Mouse (Mus musculus): ENCODE results near the gene Klkb1. TPM values are rescaled to one million over a fixed set of nuclear protein-coding genes. Genes with fewer than 3 reads are reported as not detected.

Klkb1 gene
- total and polyA plus RNA-seq, 3 experiments, result 0.04 TPM; not detected in 2

GRCm38 (mm10) chr8:45264918-45265317, 29.7 kb downstream of the Klkb1 start:
- dilution Hi-C loops (cut with MboI; ENCODE audit: extremely low pct_ligation_motif_present, extremely low pct_unique_long_range_greater_than_20kb, low sequenced_read_pairs), result no loop called here
- in situ Hi-C loops (cut with MboI; ENCODE audit: low pct_ligation_motif_present, low pct_unique_long_range_greater_than_20kb, low sequenced_read_pairs), result no loop called here
- TF ChIP-seq RAD21 (IDR thresholded peaks at IDR 0.05; ENCODE audit: low read depth, low read length), result no peak
- TF ChIP-seq MAFK (IDR thresholded peaks at IDR 0.05; ENCODE audit: insufficient replicate concordance, low read length), result no peak
- H3K4me2 ChIP-seq (ENCODE audit: insufficient read depth, low read depth, poor library complexity, severe bottlenecking), result no peak overlapping the region
- no peaks in the 10 kb centered on the region for H3K27me3 ChIP-seq (replicated peaks)
- no peak for DNase-seq (ENCODE audit: extremely low read depth)
- no peaks in the 10 kb centered on the region for H3K4me1 ChIP-seq (ENCODE audit: control insufficient read depth in 1 of 2, insufficient read depth in 2 of 2)
- peaks cover 22% of the 10 kb centered on the region for H3K9me3 ChIP-seq (replicated peaks; ENCODE audit: low read length)
- no peaks in the 10 kb centered on the region for H3K79me2 ChIP-seq (replicated peaks; ENCODE audit: control insufficient read depth, extremely low read depth, insufficient read depth, poor library complexity, severe bottlenecking)
- no peak overlapping the region for H3K9ac ChIP-seq (ENCODE audit: insufficient read depth, low read depth)
- H3K4me3 ChIP-seq (replicated peaks in 1 of 3; ENCODE audit: low read depth in 2 of 3, low read length in 2 of 3, poor library complexity in 1 of 3), result no peak overlapping the region
- no peak overlapping the region for H3K27ac ChIP-seq (ENCODE audit: insufficient read depth, low read depth)
- H3K36me3 ChIP-seq (replicated peaks in 1 of 2; ENCODE audit: control insufficient read depth in 1 of 2, insufficient read depth in 1 of 2, low read length in 1 of 2), result no peaks in the 10 kb centered on the region

- no peaks in the 10 kb centered on the region for H3K79me2 ChIP-seq (replicated peaks; ENCODE audit: control insufficient read depth, extremely low read depth, insufficient read depth, poor library complexity, severe bottlenecking)
- no peak overlapping the region for H3K27ac ChIP-seq (ENCODE audit: insufficient read depth, low read depth)
- no peak overlapping the region for H3K4me2 ChIP-seq (ENCODE audit: insufficient read depth, low read depth, poor library complexity, severe bottlenecking)
- no peak overlapping the region for H3K9ac ChIP-seq (ENCODE audit: insufficient read depth, low read depth)
- no peak for DNase-seq (ENCODE audit: extremely low read depth)
- no peak overlapping the region for H3K4me3 ChIP-seq (replicated peaks in 1 of 3; ENCODE audit: low read depth in 2 of 3, low read length in 2 of 3, poor library complexity in 1 of 3)
- peaks cover 17% of the 10 kb centered on the region for H3K9me3 ChIP-seq (replicated peaks; ENCODE audit: low read length)
- dilution Hi-C loops (cut with MboI; ENCODE audit: extremely low pct_ligation_motif_present, extremely low pct_unique_long_range_greater_than_20kb, low sequenced_read_pairs) (no loop called here), in situ Hi-C loops (cut with MboI; ENCODE audit: low pct_ligation_motif_present, low pct_unique_long_range_greater_than_20kb, low sequenced_read_pairs) (no loop called here)
- H3K4me1 ChIP-seq (ENCODE audit: control insufficient read depth in 1 of 2, insufficient read depth in 2 of 2), result no peaks in the 10 kb centered on the region
- H3K36me3 ChIP-seq (replicated peaks in 1 of 2; ENCODE audit: control insufficient read depth in 1 of 2, insufficient read depth in 1 of 2, low read length in 1 of 2), result no peaks in the 10 kb centered on the region
- no peak for TF ChIP-seq NRF1 (IDR thresholded peaks at IDR 0.05; ENCODE audit: low read depth, low read length)
- TF ChIP-seq RCOR1 (conservative IDR thresholded peaks at IDR 0.05; ENCODE audit: low read depth, low read length), result no peak
- TF ChIP-seq POLR2AphosphoS2 (IDR thresholded peaks at IDR 0.05; ENCODE audit: low read depth, low read length), result no peak
- TF ChIP-seq IRF4 (IDR thresholded peaks at IDR 0.05; ENCODE audit: low read depth, low read length), result no peak
- TF ChIP-seq KAT2A (IDR thresholded peaks at IDR 0.05; ENCODE audit: insufficient replicate concordance, low read length), result no peak
- no peak for TF ChIP-seq MEF2A (IDR thresholded peaks at IDR 0.05; ENCODE audit: borderline replicate concordance, low read depth, low read length)
- TF ChIP-seq PAX5 (IDR thresholded peaks at IDR 0.05; ENCODE audit: low read length), result no peak
- TF ChIP-seq MYC (IDR thresholded peaks at IDR 0.05; ENCODE audit: low read depth, low read length), result no peak
- no peak for TF ChIP-seq SMC3 (IDR thresholded peaks at IDR 0.05; ENCODE audit: low read depth, low read length)
- no peak for TF ChIP-seq EP300 (IDR thresholded peaks at IDR 0.05; ENCODE audit: low read length)
- TF ChIP-seq ETS1 (conservative IDR thresholded peaks at IDR 0.05; ENCODE audit: low read depth, low read length), result no peak
- no peak for TF ChIP-seq JUN (IDR thresholded peaks at IDR 0.05; ENCODE audit: insufficient read depth, low read depth, low read length)
- TF ChIP-seq ZMIZ1 (IDR thresholded peaks at IDR 0.05; ENCODE audit: low read depth, low read length), result no peak
- TF ChIP-seq ZKSCAN1 (IDR thresholded peaks at IDR 0.05; ENCODE audit: borderline replicate concordance, low read depth, low read length), result no peak
- no peak for TF ChIP-seq HCFC1 (IDR thresholded peaks at IDR 0.05; ENCODE audit: low read depth, low read length)
- TF ChIP-seq ZNF384 (IDR thresholded peaks at IDR 0.05; ENCODE audit: low read depth, low read length), result no peak
- TF ChIP-seq RAD21 (IDR thresholded peaks at IDR 0.05; ENCODE audit: low read depth, low read length), result no peak
- TF ChIP-seq CTCF (conservative IDR thresholded peaks at IDR 0.05 in 1 of 2, IDR thresholded peaks at IDR 0.05 in 1 of 2; ENCODE audit: low read depth in 2 of 2, low read length in 2 of 2), result no peak
- no peak for TF ChIP-seq TBP (conservative IDR thresholded peaks at IDR 0.05; ENCODE audit: low read depth, low read length)
- no peak for TF ChIP-seq ELF1 (IDR thresholded peaks at IDR 0.05; ENCODE audit: low read depth, low read length)
- no peaks in the 10 kb centered on the region for H3K27me3 ChIP-seq (replicated peaks)
Measured at GRCm38 (mm10) chr8:45262851-45263250, 31.8 kb downstream of the Klkb1 start.
